Mouse (Mus musculus) spleen, postnatal 10 days (tissue): ENCODE results near the gene Tsc22d2.
"Not testable (repeated sequence)": the region's sequence is repeated elsewhere in the genome, so short reads cannot be mapped to it uniquely, and the experiment has no call there.

Experiments
- DNase-seq, 2 experiments: peaks; one replicate each; pipeline ENCODE4 v3.0.0; 2021 to 2022; ENCODE audit warnings: low spot score in 2 of 2

Gene Tsc22d2

GRCm38 (mm10) chr3:58428861-58429260, 14.3 kb downstream of the Tsc22d2 start:
- DNase-seq, result no peak

- DNase-seq, result no peak
These were observed 19.9 kb downstream of the Tsc22d2 start for GRCm38 (mm10) chr3:58434414-58434813.

GRCm38 (mm10) chr3:58448230-58448629, 33.7 kb downstream of the Tsc22d2 start:
- DNase-seq, result peak in 1 of 2 experiments; percentile 57

GRCm38 (mm10) chr3:58449487-58449886, 35.0 kb downstream of the Tsc22d2 start:
- DNase-seq, result no peak

- DNase-seq, result no peak
These were observed 40.1 kb downstream of the Tsc22d2 start for GRCm38 (mm10) chr3:58454414-58455205.

- DNase-seq, result no peak
These were observed 40.7 kb downstream of the Tsc22d2 start for GRCm38 (mm10) chr3:58455255-58455654.

- DNase-seq, result no peak
These were observed 55.3 kb downstream of the Tsc22d2 start for GRCm38 (mm10) chr3:58469655-58470437.

- DNase-seq, result not testable (repeated sequence)
These were observed 60.8 kb downstream of the Tsc22d2 start for GRCm38 (mm10) chr3:58475298-58475697.

GRCm38 (mm10) chr3:58478755-58479455, 64.4 kb downstream of the Tsc22d2 start:
- DNase-seq, result no peak

GRCm38 (mm10) chr3:58485883-58486282, 71.4 kb downstream of the Tsc22d2 start:
- peak in 1 of 2 experiments; percentile 54 for DNase-seq

GRCm38 (mm10) chr3:58487121-58487520, 72.6 kb downstream of the Tsc22d2 start:
- DNase-seq, result no peak

GRCm38 (mm10) chr3:58487999-58488775, 73.7 kb downstream of the Tsc22d2 start:
- DNase-seq, result no peak

GRCm38 (mm10) chr3:58490787-58491186, 76.3 kb downstream of the Tsc22d2 start:
- DNase-seq, result peak in 1 of 2 experiments; percentile 44

GRCm38 (mm10) chr3:58493621-58494020, 79.1 kb downstream of the Tsc22d2 start:
- no peak for DNase-seq

GRCm38 (mm10) chr3:58501961-58502360, 87.4 kb downstream of the Tsc22d2 start:
- DNase-seq, result peak in 1 of 2 experiments; percentile 43

GRCm38 (mm10) chr3:58503720-58504333, 89.3 kb downstream of the Tsc22d2 start:
- DNase-seq, result no peak

GRCm38 (mm10) chr3:58504676-58505075, 90.2 kb downstream of the Tsc22d2 start:
- no peak for DNase-seq

GRCm38 (mm10) chr3:58508020-58508750, 93.7 kb downstream of the Tsc22d2 start:
- DNase-seq, result no peak

GRCm38 (mm10) chr3:58511581-58511980, 97.1 kb downstream of the Tsc22d2 start:
- peak in 1 of 2 experiments; percentile 28 for DNase-seq

- DNase-seq, result no peak
These were observed 98.2 kb downstream of the Tsc22d2 start for GRCm38 (mm10) chr3:58512740-58513139.
